Mouse (Mus musculus) adipocyte (in vitro differentiated cells): ENCODE data around the gene Cxcr3.

Experiments used
- DNase-seq: peaks from one replicate; pipeline ENCODE4 v3.0.0-alpha.2; 2016; ENCODE audit warnings: low spot score

Cxcr3 gene

DNA sequence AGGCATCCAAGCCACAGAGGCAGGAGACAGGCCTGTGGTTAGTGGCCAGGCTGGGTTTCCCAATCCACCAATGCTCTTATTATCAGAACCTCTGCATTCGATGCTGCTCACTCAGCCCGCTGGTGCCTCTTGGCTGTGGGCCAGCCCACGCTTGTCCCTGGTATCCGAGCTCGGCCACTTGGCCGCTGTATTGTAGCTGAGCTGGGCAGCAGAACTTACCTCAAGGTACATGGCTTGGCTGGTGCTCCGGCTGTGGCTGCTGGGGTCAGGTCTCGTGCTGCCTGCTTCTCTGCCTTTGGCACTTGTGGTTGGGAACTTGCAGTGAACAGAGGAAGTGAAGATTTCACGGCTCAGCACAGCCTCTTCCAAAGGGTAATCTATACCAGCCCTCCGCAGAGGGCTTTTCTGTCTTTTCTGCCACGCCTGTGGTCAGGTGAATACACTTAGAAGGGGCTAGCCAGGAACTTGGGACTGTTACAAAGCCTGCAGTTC is at the start of gene Cxcr3:
Gene Cxcr3 (minus strand): TSS at position 442 of the 492 bp plus-strand sequence.
- DNase-seq: no peak

GRCm38 (mm10) chrX:101772035-101772434 is 38.0 kb upstream of the Cxcr3 start:
- DNase-seq: peak; percentile 63

GRCm38 (mm10) chrX:101770307-101770706 is 36.2 kb upstream of the Cxcr3 start:
- no peak for DNase-seq

GRCm38 (mm10) chrX:101769478-101769877 is 35.4 kb upstream of the Cxcr3 start:
- DNase-seq: no peak

DNA sequence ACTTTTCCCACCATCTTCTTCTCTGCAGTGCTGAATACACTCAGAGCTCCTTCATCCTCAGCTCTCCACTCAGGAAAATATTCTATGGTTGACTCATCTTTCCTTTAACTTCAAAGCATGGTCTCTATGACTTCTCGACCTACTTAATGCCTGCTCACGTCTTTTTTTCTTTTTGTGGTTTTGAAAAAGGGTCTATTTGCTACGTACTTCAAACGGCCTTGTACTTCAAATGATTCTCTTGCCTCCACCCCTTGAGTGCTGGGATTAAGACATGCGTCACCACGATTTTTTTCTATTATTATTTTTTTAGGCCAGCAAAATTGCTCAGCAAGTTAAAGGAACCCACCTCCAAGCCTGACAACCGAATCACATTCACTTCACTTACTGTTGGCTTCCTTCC is 33.2 kb upstream of the Cxcr3 start:
- no peak for DNase-seq

GRCm38 (mm10) chrX:101765111-101765510 is 31.0 kb upstream of the Cxcr3 start:
- DNase-seq: no peak

DNA sequence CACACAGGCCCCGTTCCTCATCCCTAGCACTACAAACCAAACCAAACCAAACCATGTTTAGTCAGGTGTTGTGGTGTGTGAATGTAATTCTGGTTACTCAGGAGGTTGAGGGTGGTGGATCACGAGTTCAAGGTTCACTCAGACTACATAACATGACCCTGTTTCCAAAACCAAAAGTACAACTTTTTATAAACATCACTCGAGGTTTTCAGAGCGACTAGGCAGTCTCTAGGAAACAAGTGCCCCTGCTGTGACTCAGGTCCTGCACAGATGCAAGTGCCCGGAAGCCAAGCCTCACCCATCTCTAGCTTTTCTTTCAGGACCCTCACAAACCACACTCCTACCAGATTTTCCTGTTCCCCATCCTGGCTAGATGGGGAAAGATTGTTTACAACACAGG is 30.6 kb upstream of the Cxcr3 start:
- no peak for DNase-seq

GRCm38 (mm10) chrX:101754478-101754877 is 20.4 kb upstream of the Cxcr3 start:
- DNase-seq: no peak

- no peak for DNase-seq
Measured at GRCm38 (mm10) chrX:101750144-101750543, 16.1 kb upstream of the Cxcr3 start.

- DNase-seq: no peak
Measured at GRCm38 (mm10) chrX:101741064-101741433, 7.0 kb upstream of the Cxcr3 start.

- no peak for DNase-seq
Measured at GRCm38 (mm10) chrX:101740335-101741063, 6.4 kb upstream of the Cxcr3 start.

DNA sequence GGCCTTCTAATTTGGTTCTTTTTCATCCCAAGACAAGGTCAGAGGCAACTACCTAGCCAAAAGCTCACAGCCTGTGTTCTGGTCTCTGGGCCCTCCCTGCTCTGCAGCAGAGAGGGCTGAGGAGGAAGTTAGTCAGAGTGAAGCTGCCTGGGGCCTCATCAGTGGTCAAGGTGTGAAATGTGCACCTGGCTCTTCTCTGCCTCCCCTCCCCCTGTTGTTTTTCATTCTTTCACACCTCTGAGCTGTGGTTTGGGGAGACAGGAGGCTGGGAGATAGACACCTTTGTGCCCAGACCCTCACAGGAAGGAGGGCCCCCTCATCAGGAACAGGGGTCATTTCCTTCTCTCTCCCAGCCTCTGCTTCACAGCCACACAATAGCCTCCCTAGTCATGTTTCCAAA is 3.1 kb upstream of the Cxcr3 start:
- no peak for DNase-seq

- no peak for DNase-seq
Measured at GRCm38 (mm10) chrX:101734981-101735380, 912 bp upstream of the Cxcr3 start.

- no peak for DNase-seq
Measured at GRCm38 (mm10) chrX:101733288-101733687, 781 bp downstream of the Cxcr3 start.

DNA sequence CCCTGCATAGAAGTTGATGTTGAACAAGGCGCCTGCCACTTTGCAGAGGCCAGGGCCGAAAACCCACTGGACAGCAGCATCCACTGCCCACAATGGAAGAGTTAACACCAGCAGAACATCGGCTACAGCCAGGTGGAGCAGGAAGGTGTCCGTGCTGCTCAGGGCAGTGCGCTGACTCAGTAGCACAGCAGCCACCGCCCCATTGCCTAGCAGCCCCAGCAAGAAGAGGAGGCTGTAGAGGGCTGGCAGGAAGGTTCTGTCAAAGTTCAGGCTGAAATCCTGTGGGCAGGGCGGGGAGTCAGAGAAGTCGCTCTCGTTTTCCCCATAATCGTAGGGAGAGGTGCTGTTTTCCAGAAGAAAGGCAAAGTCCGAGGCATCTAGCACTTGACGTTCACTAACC is 1.4 kb downstream of the Cxcr3 start:
- no peak for DNase-seq

GRCm38 (mm10) chrX:101730010-101730409 is 4.1 kb downstream of the Cxcr3 start:
- no peak for DNase-seq

DNA sequence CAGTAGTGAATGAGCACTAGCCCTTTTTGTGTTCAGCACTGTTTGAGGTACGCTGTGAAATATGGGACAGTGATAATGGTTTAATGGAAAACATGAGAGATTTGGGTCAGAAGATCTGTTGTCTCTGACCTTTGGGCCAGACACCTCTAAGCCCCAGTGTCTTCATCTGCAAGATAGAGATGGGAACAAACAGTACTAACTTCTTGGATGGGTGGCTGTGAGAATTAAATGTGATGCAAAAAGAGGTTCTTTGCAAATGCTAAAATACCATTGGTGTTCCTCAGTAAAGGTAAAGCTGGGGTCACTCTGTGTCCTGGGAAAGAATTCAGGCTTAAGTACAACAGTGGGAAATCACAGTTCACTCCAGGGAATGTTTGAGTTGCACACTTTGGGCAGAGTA is 13.7 kb downstream of the Cxcr3 start:
- no peak for DNase-seq

DNA sequence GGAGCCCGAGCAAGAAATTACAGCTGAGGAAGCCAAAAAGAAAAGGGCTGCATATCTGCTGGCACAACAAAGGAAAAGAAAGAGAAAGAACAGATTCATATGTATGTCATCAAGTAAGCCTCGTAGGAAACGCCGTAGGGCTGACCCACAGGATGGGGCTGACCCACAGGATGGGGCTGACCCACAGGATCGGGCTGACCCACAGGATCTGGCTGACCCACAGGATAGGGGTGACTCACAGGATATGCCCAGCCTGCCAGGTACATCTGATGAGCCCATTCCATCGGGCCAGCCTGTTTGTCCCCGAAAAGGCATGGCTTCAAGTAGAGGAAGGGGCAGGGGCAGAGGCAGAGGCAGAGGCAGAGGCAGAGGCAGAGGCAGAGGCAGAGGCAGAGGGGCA is 29.0 kb downstream of the Cxcr3 start:
- DNase-seq: no peak

DNA sequence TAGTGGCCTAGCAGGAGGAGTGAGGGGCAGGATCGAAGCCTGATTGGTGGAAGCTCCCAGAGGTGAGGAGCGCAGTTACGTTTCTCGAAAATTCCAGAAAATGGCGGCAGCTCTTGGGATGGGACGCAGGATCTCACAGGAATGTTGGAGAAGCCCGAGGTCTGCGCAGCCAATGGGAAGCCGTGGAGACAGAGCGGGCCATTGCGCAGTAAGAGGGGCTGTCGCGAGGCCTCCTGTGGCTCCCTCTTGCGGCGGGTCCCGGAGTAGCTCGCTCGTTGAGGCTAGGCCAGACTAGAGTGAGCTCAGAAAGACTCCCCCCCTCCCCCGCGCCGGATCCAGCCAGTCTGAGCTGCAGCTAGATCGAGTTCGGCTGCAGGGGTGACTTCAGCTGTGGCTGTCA is 35.8 kb downstream of the Cxcr3 start:
- DNase-seq: no peak

DNA sequence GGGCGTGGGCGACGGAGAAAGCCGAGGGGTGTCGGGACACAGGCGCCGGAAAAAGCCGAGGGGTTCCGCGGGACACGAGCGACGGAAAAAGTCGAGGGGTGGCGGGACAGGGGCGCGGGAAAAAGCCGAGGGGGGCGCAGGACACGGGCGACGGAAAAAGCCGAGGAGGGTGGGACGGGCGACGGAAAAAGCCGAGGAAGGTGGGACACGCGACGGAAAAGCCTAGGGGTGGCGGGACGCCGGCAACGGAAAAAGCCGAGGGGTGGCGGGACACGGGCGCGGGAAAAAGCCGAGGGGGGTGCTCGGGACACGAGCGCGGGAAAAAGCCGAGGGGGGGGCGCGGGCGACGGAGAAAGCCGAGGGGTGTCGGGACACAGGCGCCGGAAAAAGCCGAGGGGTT is 36.5 kb downstream of the Cxcr3 start:
- no peak for DNase-seq

GRCm38 (mm10) chrX:101695686-101696085 is 38.4 kb downstream of the Cxcr3 start:
- DNase-seq: no peak
